Mouse (Mus musculus) gastrocnemius, postnatal 14 days (tissue): Measurements from ENCODE around the gene Tssk4. TPM values are rescaled to one million over a fixed set of nuclear protein-coding genes. Genes with fewer than 3 reads are reported as not detected.

ENCODE experiments used
- total RNA-seq, 2 experiments: library from RNA; stranded (reverse); gene quantifications; 2 replicates each; pipeline ENCODE4 v1.2.3; 2021

The Tssk4 gene
- total RNA-seq, 2 experiments from 2014 or later, result 0.12 to 0.49 TPM

Other genes starting within 250 kb of the Tssk4 start
- 10 to 100 TPM; 30.5 to 40.5 TPM for gene Dhrs4, start 171.4 kb upstream of the Tssk4 start, total RNA-seq
- gene Carmil3, start 159.5 kb upstream of the Tssk4 start, total RNA-seq, result 1 to 10 TPM in 1 of 2 experiments, under 1 TPM in 1; 0.74 to 1.3 TPM
- under 1 TPM in 1 of 2 experiments, not detected in 1; 0.16 TPM for gene Cpne6, start 139.7 kb upstream of the Tssk4 start, total RNA-seq
- gene Nrl, start 125.2 kb upstream of the Tssk4 start, total RNA-seq, result not detected
- gene Pck2, start 109.9 kb upstream of the Tssk4 start, total RNA-seq, result 10 to 100 TPM; 11.5 to 13.8 TPM
- 10 to 100 TPM; 76.5 to 87.8 TPM for gene Dcaf11, start 90.2 kb upstream of the Tssk4 start, total RNA-seq
- gene A730061H03Rik, start 89.8 kb upstream of the Tssk4 start, total RNA-seq, result not detected
- gene Fitm1, start 74.6 kb upstream of the Tssk4 start, total RNA-seq, result 100 to 1,000 TPM; 415 to 455 TPM
- gene Psme1, start 72.1 kb upstream of the Tssk4 start, total RNA-seq, result 10 to 100 TPM; 48.3 to 49.7 TPM
- 10 to 100 TPM; 38.6 to 39.4 TPM for gene Emc9, start 64.9 kb upstream of the Tssk4 start, total RNA-seq
- gene Psme2, start 59.1 kb upstream of the Tssk4 start, total RNA-seq, result 10 to 100 TPM; 57.5 to 63.2 TPM
- 10 to 100 TPM in 1 of 2 experiments, 1 to 10 TPM in 1; 9.4 to 11.7 TPM for gene Rnf31, start 58.5 kb upstream of the Tssk4 start, total RNA-seq
- 1 to 10 TPM; 3.9 to 4.8 TPM for gene Irf9, start 46.6 kb upstream of the Tssk4 start, total RNA-seq
- gene Rec8, start 32.1 kb upstream of the Tssk4 start, total RNA-seq, result under 1 TPM; 0.53 to 0.72 TPM
- 10 to 100 TPM; 52.5 to 62.0 TPM for gene Ipo4, start 14.2 kb upstream of the Tssk4 start, total RNA-seq
- gene Gm49378, start 12.3 kb upstream of the Tssk4 start, total RNA-seq, result under 1 TPM; 0.27 to 0.96 TPM
- gene Tm9sf1, start 6.4 kb upstream of the Tssk4 start, total RNA-seq, result 10 to 100 TPM; 21.5 TPM
- gene Mdp1, start 10.3 kb downstream of the Tssk4 start, total RNA-seq, result 10 to 100 TPM; 17.8 to 19.7 TPM
- gene Gmpr2, start 21.8 kb downstream of the Tssk4 start, total RNA-seq, result 1 to 10 TPM; 4.0 to 4.3 TPM
- gene Nedd8, start 21.9 kb downstream of the Tssk4 start, total RNA-seq, result 100 to 1,000 TPM; 200 to 201 TPM
- gene Tinf2, start 31.6 kb downstream of the Tssk4 start, total RNA-seq, result 10 to 100 TPM; 10.3 to 11.2 TPM
- under 1 TPM; 0.16 to 0.35 TPM for gene Tgm1, start 63.7 kb downstream of the Tssk4 start, total RNA-seq
- gene Rabggta, start 72.1 kb downstream of the Tssk4 start, total RNA-seq, result 1 to 10 TPM; 8.2 to 9.3 TPM
- 10 to 100 TPM; 28.5 to 30.2 TPM for gene Dhrs1, start 95.5 kb downstream of the Tssk4 start, total RNA-seq
- 10 to 100 TPM; 12.1 to 13.9 TPM for gene Nop9, start 95.5 kb downstream of the Tssk4 start, total RNA-seq
- gene Cideb, start 108.3 kb downstream of the Tssk4 start, total RNA-seq, result not detected
- under 1 TPM in 1 of 2 experiments, not detected in 1; 0.12 TPM for gene Ltb4r2, start 111.2 kb downstream of the Tssk4 start, total RNA-seq
- gene Ltb4r1, start 115.8 kb downstream of the Tssk4 start, total RNA-seq, result under 1 TPM; 0.22 to 0.39 TPM
- gene Adcy4, start 133.9 kb downstream of the Tssk4 start, total RNA-seq, result 1 to 10 TPM; 7.1 to 8.6 TPM
- gene Ripk3, start 138.7 kb downstream of the Tssk4 start, total RNA-seq, result 1 to 10 TPM; 2.4 to 2.6 TPM
- gene Nfatc4, start 173.0 kb downstream of the Tssk4 start, total RNA-seq, result 1 to 10 TPM; 7.4 to 7.5 TPM
- 1 to 10 TPM; 7.2 to 7.5 TPM for gene Nynrin, start 203.8 kb downstream of the Tssk4 start, total RNA-seq
- under 1 TPM; 0.11 to 0.12 TPM for gene Cbln3, start 234.2 kb downstream of the Tssk4 start, total RNA-seq
- gene Khnyn, start 234.8 kb downstream of the Tssk4 start, total RNA-seq, result 1 to 10 TPM; 7.1 to 8.2 TPM